Mouse (Mus musculus) cerebellum, adult (tissue): ENCODE data around the gene Gm38100.

Experiments
- ATAC-seq: cut with Nextera tagmentation; 2 replicates; pipeline ENCODE4 v1.9.2; 2017; ENCODE audit warnings: mild to moderate bottlenecking, moderate library complexity, mixed read lengths; ENCODE audit not compliant: insufficient number of reproducible peaks, low FRiP score, low TSS enrichment

Gene Gm38100

DNA sequence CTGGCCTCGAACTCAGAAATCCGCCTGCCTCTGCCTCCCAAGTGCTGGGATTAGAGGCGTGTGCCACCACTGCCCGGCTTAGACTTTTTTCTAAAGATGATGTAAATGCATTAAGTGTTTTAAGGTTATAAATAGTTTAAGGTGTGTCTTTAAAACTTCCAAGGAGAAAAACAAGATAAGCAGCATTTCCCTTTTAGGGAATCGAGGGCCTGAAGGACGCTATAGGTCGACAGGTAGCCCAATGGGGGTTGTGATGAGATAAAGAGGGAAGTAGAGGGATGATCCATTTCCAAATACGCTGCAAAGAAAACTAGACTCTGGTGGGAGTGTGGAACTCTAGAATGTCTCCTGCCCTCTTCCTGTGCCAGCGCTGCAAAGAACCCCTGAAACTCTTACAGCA is at the start of gene Gm38100:
Gm38100 (plus strand) TSS at position 301 of the 400 bp plus-strand sequence.
- ATAC-seq, result no peak

DNA sequence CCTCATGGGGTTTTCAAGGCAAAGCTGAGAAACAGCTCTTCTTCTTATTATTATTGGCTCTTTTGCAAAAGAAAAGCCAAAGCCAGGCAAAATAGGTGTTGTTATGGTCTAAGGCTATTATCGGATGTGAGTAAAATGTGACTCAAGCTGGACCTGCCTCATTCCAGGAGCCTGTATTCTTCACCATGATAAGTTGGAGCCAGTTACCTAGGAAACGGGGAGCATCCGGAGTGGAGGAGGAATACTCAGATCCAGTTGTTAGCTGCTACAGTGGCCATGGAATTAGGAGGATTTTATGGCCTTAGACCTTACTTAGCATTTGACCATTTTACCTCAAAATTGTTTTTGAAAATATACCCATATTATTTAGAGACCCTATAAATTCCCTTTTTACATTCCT is 49.4 kb upstream of the Gm38100 start:
- no peak for ATAC-seq

DNA sequence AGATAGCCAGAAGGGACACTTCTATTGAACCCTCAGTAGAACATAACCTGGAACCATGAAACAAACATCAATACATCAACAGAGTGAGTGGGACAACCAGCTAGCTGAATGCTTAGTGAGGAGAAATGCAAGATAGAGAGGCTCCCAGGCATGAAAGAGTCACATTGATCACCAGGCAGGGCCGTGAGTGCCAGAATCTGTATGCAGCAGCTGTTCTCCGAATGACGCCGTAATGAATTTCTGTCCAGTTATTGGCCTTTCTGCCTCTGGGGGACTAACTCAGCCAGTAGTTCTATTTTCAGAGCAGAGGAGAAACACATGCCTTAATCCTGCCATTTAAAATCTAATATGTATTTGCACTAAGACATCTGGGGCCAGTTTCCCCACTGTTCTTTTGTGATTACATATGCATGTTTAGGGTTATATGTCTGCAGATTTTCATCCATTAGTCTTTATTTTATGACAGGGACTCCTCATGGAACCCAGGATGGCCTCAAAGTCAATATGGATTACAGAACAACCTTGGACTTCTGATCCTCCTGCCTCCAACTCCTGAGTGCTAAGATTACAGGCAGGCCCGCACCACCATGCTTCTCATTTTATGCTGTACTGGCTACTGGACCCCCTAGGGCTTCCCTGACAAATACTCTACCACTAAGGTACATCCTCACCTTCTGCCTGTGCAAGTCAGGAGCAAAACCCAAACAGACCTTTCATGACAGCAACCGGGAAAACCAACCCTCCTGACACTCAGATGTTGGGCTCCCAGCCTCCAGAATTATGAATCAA is 47.9 kb upstream of the Gm38100 start:
- ATAC-seq, result no peak

DNA sequence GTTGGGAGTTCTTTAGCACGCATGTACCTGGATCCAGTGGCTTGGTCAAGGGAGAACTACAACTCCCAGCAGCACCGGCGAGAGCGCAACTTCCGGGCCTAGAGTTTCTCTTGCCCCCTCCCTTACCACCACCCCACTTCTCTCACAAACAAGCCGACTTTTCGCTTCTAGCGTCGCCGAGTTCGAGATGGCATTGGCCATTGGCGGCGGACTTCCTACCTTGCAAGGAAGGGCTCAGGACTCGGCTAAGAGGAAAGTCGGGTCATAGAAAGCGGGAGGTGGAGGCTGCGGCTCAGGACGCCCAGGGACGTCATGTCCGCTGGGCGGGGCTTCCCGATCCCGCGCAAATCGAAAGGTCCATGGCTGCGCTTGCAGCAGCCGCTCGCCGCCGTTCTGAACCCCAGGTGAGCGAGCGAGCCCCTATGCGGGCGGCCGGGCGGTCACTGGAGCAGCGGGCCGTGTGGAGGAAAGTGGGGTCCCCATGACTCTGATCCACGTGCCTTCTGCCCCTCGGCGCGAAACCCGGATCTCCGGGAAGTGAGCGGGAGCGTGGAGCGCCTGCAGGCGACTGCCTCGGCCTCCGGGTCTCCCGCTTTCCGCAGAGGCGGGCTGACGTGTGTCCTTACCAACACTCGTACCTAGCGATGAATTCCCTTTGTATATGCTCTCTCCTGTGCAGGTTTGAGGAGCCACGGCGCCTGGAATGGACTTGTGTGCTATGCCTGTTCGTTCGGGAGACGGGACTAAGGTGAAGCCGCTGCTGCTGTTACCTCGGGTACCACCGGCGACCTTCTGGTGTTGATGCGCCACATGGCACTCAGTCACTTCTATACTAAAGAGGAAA is 39.5 kb upstream of the Gm38100 start, which contains the start of gene Exo1:
Exo1 (plus strand) TSS at position 129 of the 844 bp plus-strand sequence.
- peak; percentile 99 for ATAC-seq

DNA sequence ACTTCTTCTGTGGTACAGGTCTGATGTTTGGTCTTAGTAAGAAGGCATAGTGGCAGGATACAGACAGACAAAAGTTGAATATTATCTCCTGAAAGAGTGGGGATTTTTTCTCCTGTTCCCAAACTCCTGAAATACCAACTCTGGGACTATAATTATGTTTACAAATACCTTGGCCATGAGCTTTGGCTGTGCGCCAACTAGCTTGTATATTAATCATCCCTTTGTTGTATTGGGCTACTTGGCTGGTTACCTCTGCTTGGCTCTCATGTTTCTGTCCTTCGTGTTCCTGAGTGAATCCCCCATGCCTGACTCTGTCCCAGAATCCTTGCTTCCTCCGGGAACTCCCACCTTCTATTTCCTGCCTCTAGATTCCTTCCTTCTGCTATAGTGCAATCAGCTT is 36.7 kb upstream of the Gm38100 start:
- ATAC-seq, result no peak

DNA sequence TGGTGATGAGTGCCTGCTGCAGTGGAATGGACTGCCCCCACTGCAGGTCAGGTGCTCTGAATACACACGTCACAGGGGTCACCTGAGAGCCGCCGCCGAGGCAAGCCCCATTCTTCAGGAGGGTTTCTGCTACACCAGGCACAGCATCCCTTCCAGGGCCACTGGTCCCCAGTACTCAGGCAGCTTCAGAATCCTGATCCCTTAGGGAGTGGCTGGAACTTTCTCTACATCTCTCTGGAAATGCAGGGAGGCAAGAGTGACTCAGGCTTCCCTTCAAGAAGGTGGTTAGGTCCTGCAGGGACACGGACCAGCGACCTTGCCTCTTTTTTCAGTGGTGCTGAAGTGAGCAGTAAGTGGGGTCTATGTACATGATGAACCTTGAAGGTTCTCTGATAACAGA is 26.9 kb upstream of the Gm38100 start:
- ATAC-seq, result no peak

DNA sequence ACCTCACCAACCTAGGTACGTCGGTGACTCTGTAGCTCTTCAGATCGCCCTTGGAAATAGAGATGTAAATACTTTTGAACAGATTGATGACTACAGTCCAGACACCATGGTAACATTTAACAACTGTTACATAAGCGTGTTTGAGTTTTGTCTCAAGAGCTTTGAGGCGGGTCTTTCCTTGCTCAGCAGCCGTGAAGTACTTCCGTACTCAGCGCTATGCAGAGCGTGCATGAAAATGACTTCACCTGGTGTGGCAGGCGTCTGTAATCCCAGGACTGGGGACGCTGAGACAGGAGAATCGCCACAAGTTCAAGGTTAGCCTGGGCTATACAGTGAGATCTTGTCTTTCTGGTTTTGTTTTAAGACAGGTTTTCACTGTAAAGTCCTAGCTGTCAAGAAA is 26.4 kb upstream of the Gm38100 start:
- ATAC-seq, result no peak

DNA sequence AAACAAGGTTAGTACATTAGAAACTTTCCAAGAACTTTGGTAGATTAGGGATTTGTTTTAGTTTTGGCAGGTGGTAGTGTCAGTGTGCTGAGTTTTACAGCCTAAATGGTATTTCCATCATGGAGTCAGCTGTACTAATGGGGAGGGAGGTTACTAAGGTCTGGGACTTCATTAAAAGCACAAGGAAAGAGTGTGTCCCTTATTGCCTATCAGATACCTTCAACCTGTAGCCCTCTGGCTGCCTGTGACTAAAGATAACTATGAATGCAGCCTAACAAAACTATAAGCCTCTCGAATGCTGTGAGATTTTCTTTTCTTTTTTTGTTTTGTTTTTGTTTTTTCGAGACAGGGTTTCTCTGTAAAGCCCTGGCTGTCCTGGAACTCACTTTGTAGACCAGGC is 8.9 kb upstream of the Gm38100 start:
- ATAC-seq, result no peak

DNA sequence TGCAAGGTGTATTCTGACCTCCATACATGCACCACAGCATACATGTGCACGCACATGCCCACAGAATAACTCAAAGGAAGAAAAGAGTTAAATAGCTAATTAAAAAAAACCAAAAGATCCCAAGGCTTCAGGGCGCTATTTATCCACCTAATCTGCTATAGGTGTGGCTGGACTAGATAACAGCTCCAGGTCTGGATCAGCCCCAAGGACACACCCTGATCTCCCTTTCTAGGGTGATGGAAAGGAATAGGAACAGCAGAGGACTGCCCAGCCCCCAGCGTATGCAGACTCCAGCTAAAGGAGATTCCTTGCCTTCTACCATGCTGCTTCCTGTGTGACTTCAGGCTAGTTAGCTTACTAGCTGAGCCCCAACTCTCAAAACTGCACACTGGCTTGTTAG is 8.1 kb upstream of the Gm38100 start:
- no peak for ATAC-seq

DNA sequence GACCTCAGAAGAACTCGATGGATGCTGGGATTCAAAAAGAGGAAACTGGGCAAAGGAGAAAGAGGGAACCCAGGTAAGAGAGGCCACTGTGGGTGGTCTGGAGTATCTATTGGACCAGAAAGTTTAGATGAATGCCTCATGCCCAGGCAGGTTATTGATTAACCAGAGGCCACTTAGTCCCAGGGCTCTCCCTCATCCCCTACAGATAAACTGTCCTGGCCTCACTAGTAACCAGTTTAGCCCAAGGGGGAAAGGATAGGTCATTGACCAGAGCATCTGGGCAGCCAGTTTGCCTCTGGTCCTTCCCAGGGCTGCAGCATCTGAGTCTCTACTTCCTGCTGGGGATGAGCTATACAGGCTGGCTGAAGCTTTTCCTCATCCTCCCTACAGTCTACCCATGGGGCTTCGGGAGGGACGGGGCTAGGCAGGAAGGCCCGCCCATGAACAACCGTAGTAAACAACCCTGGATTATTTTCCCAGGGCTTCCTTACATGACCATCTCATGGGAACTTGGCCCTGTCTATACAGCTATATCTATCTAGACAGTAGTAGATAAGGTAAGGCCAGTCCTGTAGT is 6.3 kb upstream of the Gm38100 start:
- ATAC-seq, result no peak

DNA sequence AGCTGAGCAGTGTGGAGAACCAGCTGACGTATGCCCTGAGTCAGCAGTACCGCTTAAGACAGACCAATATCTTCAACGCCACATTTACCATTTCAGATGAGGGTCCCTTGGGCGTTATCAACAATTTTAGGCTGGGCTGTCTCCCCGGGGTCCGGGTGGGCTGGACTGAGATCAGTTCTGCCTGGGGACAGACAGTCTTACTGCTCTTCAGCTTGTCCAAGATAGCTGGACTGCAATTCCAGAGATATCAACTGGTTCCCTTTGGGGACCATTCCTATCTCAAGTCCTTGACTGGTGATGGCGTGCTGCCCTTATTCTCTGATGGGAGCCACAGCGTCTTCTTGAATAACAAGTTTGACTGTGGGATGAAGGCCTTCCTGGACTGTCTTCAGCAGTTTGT is 962 bp downstream of the Gm38100 start:
- no peak for ATAC-seq

DNA sequence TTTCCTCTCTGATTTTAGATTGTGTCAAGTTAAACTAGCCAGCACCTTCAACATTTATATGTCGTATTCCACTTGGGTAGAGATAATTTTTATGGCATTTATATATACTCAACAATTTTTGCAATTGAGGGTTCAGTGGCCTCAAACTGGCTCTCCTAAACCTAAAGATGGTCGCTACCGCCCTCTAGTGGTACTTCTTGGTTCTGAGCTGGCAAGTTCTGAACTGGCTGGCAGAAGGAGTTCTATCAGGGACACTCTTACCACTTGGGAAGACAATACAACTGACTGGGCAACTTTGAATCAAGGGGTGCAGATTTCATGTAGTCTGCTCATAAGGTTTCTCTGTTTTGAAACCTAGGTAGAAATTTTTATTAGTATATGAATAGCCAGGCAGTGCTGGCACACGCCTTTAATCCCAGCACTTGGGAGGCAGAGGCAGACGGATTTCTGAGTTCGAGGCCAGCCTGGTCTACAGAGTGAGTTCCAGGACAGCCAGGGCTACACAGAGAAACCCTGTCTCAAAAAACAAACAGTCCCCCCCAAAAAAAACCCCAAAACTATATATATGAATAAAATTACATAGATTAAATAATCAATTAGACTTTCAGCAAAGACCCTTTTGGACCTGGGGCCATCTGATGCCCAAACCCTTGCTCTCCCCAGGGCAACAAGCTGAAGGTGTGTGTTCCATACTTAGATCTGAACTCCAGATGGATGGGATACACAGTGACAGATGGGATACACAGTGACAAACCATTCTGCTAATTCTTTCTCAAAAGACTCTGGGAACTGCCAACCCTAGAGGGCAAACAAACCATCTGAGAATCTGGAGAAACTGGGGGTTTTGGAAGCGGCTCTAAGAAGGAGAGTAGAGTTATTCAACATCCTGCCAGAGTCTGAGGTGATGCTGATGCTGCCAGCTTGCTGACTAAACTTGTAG is 4.0 kb downstream of the Gm38100 start:
- ATAC-seq, result peak; percentile 66; the same call in 1 of the 2 replicates

DNA sequence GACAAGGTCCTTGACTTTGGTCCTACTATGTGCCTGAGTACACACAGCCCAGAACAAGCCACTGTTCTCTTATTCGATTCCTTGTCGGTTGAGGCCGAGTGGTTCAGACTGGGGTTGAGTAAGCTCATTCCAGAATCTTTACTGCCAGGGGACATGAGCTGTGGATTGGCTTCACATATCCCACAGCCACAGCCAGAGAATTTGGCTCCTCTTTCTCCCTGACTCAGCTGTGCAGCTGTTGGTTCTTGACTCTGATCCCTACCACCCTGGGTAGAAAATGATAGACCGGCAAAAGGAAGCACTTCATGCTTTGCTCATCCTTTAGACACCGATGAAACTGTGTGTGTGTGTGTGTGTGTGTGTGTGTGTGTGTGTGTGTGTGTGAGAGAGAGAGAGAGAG is 11.3 kb downstream of the Gm38100 start:
- ATAC-seq, result no peak

DNA sequence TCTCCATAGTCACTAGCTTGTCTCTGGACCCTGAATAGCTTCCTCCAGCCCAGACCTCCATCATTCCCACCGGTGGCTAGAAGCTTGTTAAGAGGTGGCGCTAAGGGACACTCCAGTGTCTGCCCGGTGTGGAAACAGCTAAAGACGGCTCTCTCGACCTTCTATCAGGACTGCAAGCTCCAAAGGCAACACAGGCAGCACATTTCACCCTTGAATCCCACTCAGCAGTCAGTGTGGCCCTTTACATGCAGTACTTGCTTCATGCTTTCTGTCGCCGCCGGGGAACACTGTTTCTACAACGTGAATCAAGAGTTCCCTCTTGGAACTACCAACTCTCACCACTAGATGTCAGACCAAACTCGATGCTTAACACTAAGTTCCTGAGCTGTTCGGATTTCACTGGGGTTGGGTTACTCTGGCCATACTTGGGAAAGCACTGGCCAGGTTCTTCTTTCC is 16.2 kb downstream of the Gm38100 start:
- peak; percentile 91 for ATAC-seq

DNA sequence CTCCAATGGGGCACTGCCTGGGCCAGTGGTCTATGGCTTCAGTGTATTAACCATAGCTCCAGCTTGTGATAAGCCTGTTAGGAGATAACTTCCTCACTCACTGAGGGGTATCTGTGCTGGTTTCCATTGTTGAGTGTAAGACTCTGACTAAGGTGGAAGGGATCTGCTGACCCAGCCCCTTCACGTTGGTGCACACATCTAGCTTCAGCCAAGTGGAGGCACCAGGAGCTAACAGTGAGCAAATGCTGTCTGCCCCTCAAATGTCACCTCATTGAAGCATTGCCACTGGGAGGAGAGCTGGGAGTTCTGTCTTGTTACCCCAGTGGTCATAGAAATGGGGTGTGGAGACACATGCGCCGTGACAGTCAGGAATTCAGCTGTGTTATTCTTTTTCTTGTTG is 18.6 kb downstream of the Gm38100 start:
- no peak for ATAC-seq

DNA sequence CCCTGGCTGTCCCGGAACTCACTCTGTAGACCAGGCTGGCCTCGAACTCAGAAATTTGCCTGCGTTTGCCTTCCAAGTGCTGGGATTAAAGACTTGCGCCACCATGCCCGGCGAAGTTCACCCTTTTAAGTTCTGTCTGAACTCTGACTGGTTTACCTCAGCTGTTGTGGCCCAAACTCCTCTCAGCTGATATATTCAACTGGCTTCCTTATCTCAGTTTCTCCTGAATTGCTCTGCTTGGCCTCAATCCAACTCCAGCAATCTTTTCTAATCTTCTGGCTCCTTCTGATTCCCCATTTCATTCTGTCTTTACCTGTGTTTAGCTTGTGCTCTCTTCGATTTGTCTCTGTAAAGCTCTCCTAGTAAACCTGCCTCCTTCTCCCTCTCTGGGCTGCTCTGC is 23.0 kb downstream of the Gm38100 start:
- ATAC-seq, result no peak

DNA sequence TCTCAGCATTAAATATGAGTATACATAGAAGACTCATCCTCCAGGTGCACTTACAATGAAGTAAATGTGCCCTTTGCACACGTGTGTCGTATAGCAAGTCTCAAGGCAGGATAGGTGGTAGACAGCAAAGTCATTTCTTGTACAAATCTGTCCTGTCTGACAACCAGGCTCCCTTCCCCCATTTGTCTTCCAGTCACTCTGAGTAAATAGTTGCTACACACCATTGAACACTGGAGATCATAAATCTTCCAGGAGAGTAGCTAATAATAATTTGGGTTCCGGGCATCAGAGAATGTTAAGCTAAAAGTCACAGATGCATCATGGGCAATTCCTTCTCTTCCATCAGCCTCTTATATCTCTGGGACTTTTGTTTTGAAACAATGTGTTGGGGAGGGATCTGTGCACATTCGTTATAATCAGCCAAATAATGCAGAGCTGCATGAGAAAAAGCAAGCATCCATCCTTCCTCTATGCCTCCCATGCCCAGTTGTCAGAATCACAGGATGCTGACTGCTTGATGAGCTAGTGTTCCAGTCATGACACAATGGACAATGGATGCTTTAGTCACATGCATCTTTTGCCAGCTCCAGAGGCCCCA is 26.7 kb downstream of the Gm38100 start:
- ATAC-seq, result no peak

DNA sequence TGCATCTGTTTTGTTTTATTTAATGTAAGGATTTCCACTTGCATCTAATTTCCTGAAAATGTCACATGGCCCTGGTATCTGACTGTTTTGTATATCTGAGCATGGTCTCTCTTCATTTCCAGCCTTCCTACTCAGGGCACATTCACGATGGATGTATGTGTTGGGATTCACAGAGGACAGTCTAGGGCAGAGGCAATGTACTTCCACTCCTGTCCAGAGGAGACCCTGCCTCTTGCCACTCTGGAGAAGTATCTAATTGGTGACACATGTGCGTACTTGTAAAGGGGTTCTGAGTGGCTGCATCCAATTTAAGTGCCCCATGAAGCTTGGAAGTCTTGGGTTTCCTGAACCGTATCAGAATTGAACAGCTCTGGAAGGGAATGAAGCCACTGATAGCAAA is 30.3 kb downstream of the Gm38100 start:
- ATAC-seq, result no peak

DNA sequence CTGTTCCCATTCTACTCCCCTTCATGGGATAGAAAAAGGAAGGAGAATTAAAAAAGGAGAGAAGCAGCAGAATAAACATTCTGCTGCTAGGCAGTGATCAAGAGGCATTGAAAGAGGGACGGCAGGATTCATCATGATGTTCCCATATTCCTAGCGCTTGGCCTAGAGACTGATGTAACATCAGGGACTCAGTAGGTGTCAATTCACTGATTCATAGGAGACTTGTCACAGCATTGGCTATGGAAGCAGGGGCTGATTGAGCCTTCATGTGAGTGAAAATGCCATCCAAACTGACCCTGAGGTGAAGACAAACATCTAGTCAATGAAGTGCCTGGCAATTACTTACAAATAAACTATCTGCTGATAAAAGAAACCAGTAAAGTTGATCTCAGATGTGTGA is 30.7 kb downstream of the Gm38100 start:
- ATAC-seq, result 0 out of 2 replicates have a peak, but pooled peaks have one; percentile 49

DNA sequence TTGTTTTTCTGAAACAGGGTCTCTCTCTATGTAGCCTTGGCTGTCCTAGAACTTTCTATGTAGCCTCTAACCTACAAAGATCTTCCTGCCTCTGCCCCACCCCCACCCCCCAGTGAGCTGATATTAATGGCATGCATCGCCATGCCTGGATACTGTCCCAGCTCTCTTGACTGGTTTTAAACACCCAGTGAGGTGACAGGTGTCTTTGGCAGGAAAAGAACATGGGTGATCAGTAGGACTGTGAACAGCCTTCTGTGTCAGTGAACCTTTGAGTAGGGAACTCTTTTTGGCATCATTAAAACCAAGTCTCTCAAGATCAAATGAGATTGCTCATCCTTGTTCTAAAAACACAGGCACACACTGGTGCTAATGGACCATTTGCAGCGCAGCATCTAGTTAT is 41.7 kb downstream of the Gm38100 start:
- no peak for ATAC-seq
